Mouse (Mus musculus): ENCODE results near the gene Schip1.

The Schip1 gene

DNA sequence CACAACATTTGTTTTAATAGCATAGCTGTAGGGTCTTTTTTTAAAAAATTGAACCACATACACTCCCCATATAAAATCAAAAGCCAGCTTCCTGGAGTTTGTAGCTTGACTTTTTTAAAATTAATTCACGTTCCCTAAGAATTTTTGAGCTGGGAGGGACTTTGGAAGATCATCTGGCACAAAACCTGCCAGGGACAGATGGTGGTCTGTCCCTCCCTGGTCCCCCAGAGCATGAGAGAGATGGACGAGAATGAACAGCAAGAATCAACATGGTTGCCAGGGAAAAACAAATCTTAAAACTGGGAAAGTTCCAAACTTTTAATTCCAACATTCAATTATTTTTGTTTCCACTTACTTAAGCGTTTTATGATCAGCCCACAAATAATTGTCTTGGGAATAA is 334.1 kb downstream of the Schip1 start:
- DNase-seq: no peak

DNA sequence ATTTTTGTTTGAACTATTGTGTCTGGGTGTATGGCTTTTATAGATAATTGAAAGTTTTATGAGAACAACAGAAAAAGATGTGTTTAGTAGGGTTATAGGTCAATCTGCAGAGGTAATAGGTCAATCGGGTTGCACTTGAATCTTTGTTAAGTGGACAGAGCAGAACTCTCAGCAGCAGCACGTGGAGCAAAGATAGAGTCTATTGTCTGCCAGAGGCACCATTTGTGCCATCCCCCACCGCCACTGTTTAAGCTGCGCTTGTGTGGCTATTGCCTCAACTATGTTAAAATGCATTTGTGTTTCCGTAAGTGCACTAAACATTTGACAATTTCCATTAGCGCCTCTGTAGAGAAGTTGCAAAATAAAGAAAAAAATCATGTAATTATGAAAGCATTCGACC is 335.5 kb downstream of the Schip1 start:
- no peak for DNase-seq

DNA sequence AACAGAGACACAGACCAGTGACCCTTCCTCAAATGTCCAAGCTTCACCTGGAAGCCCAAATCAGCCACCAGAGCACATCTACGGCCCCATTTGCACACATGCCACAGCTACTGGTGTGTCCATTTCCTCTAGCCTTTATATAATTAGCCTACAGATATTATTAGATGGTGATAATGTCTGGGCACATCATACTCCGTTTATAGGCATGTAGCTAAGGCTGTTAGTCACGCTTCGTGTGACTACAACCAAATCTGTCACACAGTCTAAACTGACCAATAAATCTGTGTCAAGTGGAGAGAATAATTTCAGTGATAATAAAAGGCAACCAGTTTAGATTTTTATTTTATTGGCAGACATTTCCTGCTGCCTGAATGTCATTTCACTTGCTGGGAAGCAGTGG is 338.7 kb downstream of the Schip1 start:
- DNase-seq: no peak

DNA sequence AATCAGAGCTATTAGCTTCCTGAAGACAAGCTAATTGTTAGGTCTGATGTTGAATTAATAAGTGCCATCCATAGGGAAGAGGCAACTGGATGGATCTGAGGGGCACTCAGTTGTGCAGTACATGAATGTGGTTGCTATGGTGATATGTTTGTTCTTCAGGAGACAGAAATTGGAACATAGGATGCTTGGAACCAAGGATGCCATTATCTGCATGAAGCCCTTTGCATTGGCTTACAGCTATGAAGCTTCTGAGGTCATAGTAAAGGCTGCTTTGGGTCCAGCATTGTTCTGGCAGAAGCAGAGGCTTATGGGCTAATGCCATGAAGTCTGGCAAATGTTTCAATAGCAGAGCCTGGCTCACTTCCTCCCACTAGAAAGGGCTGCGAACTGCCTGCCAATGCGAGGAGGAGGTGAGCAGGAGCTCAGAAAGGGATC is 339.2 kb downstream of the Schip1 start:
- DNase-seq: peak; percentile 67 to 77

GRCm38 (mm10) chr3:68405724-68406123 is 341.1 kb downstream of the Schip1 start:
- DNase-seq: no peak

DNA sequence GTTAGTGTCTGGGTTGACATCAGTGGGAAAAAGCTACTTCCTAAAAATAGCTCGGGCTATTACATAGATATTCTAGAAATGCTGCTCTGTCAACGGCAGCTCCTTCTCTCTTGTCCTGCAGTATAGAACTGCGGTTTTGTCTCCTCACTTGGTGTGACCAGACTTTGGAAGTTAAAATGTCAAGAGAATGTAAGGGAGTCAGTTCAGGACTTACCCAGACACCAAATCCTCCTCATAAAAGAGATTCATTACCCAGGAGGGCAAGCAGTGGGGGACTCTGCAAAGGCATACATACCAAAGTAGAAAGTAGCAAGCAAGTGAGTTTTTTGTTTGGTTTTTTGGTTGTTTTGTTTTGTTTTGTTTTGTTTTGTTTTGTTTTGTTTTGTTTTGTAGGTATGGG is 347.7 kb downstream of the Schip1 start:
- no peak for DNase-seq

GRCm38 (mm10) chr3:68419792-68420191 is 355.2 kb downstream of the Schip1 start:
- no peak for DNase-seq

DNA sequence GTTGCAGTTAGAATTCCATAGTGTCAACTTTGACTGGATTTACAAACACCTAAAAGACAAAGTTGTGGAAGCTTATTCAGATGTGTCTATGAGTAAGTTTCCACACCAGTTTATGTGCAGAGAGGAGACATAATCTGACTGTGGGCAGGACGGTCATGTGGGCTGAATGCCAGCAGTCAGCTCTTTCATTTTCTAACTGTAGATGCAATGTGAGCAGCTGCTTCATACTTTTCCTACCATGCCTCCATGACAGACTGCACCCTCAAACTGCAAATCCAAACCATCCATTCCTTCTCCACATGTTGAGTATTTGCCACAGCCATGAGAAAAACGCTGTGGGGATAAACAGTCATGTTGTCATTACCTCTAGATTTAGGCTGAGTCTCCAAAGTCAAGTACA is 356.3 kb downstream of the Schip1 start:
- DNase-seq: peak in 1 of 2 experiments; percentile 50

- peak; percentile 87 to 93 for DNase-seq
Measured at GRCm38 (mm10) chr3:68421849-68422248, 357.2 kb downstream of the Schip1 start.

DNA sequence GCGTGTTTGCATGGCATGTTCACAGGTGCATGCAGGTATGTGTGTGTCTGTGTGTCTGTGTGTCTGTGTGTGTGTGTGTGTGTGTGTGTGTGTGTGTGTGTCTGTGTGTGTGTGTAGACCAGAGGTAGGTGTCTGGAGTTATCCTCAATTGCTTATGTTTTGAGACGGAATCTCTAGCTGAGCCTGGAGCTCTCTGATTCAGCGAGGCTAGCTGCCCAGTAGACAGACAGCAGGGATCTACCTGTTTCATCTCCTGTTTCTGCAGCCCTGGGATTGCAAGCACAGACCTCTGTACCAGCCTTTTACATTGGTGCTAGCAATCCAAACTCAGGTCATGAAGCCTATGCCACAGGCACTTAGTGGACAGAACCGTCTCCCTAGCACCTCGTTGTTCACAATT is 363.5 kb downstream of the Schip1 start:
- DNase-seq: peak; percentile 65 to 70

DNA sequence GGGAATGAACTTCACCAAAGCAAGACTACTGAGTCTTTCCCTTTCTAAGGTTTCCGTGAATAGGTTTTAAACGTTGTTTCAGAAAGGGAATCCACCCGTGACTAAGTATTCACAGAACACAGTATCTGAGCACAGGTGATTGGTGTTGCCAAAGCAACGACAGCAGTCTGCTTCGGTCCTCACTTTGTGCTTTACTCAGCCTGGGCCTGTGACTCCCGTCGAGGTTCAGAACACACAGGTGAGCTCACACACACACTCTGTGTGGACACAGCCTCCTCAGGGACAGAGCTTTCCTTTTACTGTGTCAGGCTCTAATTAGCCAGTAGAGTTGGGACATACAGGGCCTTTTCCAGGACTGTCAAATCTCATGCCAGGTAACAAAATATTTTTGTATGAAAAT is 369.8 kb downstream of the Schip1 start:
- no peak for DNase-seq

- no peak for DNase-seq
Measured at GRCm38 (mm10) chr3:68434897-68435296, 370.3 kb downstream of the Schip1 start.

- DNase-seq: no peak
Measured at GRCm38 (mm10) chr3:68448480-68448879, 383.9 kb downstream of the Schip1 start.

DNA sequence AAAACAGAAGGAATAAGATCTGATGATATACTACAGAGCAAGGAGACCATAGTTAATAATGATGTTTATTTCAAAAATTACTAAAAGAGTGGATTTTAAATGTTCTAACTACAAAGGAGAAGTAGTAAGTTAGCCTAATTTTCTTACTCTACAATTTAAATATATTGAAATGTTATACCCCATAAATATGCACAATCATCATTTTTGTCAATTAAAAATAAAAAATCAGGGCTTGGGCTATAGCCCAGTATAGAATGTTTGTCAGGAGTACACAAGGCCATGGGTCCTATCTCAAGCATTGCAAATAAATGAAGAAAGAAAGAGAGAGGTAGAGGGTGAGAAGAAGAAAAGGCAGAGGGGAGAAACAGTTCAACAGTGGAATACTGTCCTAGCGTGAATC is 387.0 kb downstream of the Schip1 start:
- DNase-seq: no peak

DNA sequence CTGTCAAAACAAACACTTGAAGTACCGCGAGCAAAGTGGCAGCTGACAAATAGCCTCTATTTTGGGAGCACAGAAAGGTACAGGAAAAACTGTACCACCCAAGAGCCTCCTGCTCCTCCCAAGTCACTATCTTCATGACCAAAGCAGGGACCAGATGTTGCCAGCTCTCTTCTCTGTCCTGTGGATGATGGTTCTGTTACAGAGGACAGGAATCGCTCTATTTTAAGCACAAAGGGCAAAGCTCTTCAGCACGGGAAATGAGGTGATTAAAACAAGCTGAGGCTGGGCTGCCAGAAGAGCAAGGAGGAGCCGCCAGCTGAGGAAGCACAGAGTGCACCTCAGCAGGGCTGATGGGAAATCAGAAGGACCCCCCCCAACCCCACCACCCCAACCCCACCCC is 388.7 kb downstream of the Schip1 start:
- DNase-seq: no peak

DNA sequence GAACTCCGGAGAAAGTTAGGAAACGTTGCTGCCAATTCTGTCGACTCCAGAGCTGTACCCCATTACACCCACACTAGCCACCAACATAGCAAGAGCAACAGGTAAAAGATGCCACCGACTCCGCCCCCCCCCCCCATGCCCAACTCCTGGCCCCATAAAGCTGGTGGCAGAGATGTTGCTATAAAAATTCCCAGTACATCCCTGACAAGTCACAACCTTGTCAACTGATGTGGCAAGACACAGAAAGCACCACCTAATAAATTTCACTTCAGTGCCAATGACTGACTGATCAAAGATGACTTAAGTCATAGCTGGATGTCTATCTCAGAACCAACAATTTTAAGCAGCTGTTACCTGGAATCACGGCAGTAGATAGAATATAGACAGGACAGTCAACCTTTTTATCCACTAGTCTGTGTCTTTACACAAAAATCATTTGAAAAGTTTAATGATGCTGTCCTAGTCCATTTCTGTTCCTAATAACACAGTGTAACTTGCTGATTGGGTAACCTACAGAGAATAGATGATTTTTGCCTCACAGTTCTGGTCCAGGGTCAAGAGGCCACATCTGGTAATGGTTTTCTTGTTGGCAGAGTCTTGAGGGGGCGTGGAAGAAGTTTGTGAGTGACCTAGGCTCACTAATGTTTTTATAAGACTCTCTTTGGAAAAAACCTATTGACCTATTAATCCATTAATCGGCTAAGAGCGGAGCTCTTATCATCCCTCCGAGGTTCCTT is 389.3 kb downstream of the Schip1 start:
- no peak for DNase-seq

DNA sequence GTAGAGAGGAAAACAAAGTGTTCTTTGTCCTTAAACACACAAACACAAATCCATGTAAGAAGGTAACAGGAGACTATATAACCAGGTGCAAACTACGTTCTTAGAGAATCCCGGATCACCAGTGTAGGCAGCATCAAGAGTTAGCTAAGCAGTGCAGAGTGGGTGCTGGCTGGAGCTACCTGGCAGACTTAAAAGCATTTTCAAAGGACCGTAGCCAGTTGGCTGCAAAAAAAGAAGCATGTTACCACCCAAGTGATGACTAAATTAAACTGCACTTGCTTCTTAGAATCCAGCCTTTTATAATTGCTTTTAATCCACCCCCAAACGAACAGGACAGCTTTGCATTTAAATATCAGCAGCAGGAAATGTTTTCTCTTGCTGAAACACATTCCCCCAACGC is 402.0 kb downstream of the Schip1 start:
- no peak for DNase-seq

DNA sequence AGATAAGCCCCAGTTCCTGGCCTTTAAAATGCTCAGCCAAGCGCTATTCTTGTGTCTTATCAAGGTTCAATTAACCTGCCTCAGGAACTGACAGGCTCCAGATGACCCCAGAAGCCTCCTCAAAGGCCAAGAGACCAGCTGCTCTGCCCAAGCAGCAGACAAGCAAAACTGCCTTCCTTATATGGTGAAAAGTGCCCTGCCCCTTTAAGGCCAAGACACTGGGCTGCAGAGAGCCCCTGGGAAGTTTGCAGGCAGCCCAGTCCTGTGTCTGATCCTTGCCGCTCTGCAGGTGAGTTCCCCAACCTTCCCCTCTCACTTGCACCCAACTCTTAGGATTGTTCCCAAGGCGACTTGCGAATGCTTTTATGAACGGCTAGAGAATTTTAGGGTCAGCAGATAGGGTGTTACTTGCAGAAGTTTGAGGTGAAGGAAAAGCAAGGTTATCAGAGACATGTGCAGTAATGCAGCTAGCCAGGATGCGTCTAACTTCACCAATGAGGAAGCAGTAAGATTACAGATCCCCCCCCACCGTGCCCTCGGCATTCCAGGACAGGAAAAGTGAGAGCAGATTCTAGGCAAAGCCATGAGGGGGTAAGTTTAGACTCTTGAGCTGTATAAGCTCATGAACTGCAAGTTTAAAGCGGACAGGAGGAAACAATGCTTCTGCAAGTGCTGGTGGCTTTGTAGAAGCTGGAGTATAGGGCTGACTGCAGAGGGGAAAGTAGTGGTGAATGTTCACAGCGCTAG is 403.5 kb downstream of the Schip1 start:
- DNase-seq: no peak

- no peak for DNase-seq
Measured at GRCm38 (mm10) chr3:68469643-68470042, 405.0 kb downstream of the Schip1 start.

DNA sequence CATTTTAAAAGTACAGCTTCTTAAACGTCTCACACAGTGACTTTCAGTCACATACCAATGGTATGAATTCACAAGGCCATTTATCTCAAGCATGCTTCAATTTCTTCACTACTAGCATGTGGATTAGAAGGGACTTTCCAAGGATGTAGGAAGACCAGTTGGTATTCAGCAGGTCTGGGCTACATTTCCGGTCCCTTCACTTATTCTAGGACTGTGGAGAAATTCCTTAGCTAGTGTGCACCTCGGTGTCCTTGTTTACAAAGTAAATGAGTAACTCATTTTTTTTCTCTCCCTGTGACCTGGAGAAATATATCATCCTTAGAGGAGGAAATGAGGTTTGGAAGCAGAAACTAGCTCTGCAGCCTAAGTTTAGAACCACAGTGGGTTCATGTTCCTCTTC is 405.5 kb downstream of the Schip1 start:
- no peak for DNase-seq

GRCm38 (mm10) chr3:68470622-68471021 is 406.0 kb downstream of the Schip1 start:
- no peak for DNase-seq

- no peak for DNase-seq
Measured at GRCm38 (mm10) chr3:68476336-68476735, 411.7 kb downstream of the Schip1 start.

GRCm38 (mm10) chr3:68477478-68477877 is 412.9 kb downstream of the Schip1 start:
- DNase-seq: no peak

GRCm38 (mm10) chr3:68479266-68479665 is 414.7 kb downstream of the Schip1 start:
- DNase-seq: peak; percentile 27 to 47
